Mouse (Mus musculus) cerebellum, postnatal 4 days (tissue): ENCODE data around the gene Gars.

Experiments
- DNase-seq, 2 experiments: peaks; one replicate each; pipeline ENCODE4 v3.0.0; 2022; ENCODE audit warnings: low spot score in 2 of 2, mixed read lengths in 1 of 2

Gene Gars

DNA sequence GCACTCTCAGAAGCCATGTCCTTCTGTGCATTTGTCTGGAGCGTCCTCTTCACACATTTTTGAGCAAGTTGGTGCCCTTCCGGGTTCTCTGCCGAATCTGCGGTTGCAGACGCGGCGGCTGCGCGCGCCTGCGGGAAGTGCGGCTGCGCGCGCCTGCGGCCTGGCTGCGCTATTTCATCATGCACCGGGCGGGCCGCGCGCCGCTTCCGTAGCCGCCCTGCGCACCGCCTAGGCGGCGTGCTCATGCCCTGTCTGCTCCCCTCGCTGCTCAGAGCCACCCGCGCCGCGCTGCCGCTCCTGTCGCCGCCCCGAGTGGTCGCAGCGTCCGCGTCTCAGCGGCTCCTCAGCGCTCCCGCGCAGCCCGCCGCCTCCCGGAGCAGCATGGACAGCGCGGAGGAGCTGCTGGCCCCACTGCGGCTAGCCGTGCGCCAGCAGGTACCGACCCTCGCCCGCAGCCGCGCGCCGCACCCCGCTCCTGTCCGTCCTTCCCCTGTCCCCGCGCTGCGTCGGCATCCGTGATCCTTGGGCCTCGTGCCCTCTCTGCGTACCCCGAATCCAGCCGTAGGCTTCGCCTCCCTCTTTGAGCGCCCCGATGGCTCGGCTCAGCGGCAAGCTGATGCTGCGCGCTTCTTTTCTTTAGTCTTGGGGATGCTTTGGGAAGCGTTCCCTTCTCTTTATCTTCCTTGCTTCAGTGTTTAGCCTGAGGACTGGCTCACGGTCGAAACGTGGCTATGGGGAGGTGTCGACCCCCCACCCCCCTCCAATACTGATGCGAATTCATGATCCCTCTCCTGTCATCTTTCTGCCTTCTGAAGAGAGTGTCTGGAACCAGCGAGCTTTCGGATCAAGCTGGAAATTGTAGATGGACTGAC lies at the start of gene Gars:
Gars (plus strand) TSS at position 209 of the 872 bp plus-strand sequence.
- peak; percentile 59 to 84 for DNase-seq

DNA sequence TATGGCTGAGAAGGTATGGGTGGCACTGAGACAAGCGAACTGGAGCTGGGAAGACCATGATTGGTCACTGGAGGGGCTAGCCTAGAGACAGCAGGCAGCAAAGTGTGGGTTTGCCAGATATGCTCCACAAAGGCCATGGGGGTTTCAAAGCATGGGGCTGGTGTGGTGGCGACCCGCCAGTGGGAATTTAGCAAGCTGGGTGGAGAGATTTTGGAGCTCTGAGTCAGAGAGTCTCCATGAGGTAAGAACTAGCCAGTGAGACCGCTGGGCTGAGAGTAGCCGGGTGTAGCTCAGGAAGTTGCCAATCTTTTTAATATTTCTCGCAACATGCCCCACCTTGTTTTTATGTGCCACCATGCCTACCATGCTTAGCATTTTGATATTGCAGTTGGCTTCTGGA lies 49.7 kb upstream of the Gars start:
- DNase-seq, result no peak

DNA sequence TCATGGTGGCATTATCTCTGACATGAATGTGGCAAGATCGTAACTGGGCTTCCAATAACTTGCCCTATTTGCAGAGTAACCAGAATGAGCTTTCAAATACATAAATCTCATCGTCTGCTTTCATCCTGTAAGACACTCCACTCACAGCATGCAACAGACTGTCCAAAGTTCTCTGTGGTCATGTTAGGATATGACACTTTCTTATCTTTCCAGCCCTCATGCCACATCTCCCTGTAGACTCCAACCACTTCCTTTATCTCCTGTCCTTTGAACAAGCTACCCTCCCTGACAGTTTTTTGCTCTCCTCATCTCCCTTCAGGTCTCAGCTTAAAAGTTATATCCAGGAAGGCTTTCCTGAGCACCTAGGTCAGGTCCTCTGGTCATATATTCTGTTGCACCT lies 46.6 kb upstream of the Gars start:
- DNase-seq, result no peak

DNA sequence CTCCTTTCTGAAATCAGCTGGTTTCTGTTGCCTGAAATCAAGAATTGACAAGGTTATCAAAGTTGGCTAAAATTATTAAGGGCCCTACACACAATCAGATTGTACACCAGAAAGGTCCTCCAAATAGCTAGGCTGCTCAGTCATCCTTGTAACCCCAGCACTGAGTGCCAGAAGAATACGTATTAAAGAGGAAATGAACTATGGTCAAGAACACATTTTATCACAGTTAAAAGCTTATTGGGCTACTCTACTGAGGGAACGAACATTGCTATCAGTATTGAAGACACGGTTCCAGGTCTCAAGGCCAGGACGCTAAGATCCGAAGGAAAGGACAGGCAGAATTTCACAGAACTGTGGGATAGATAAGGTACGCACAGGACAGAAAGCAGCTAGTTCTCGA lies 45.7 kb upstream of the Gars start:
- no peak for DNase-seq

DNA sequence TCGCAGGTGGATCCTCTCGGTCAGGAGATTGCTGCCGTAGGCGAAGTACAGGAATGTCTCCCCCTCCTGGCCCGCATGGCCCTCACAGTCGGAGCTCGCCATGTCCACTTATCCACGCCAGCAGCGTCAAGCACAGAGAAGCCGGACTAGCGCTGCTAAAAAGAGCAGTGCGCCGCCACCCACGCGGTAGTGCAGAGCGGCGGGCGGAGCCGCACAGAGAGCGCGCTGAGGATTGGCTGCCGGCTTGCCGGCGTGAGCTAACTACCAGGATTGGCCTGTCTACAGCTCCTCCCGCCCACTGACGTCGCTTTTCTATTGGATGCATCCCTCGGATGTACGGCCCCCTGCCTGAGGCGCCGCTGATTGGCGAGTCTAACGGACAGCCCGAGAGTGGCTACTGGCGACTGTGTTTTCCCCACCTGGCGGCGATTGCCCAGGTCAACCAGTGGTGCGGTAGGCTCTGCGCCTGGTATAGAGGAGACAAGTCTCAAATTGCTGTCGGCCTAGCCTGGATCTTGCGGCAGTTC lies 45.0 kb upstream of the Gars start, which contains the start of gene Ggct:
Ggct (minus strand) TSS at position 217 of the 527 bp plus-strand sequence.
- peak; percentile 84 to 94 for DNase-seq

DNA sequence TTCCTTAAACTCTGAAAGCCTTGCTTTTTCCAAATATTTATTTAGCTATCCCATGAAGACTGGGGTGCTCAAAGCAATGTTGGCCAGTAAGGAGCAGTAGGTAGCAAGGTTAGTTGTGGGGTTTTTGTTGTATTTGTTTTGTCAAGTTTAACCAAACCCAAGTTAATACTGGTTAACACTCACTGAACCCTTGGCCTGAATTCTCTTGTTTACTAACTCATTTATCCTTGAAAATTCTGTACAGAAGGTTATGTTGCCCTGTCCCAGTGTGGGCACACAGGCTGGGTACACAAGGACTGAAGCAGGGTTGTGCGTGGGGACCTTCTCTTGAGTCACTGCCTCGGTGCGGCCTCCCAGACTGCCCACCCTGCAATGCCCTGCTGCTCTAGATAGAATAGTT lies 41.4 kb upstream of the Gars start:
- DNase-seq, result no peak

DNA sequence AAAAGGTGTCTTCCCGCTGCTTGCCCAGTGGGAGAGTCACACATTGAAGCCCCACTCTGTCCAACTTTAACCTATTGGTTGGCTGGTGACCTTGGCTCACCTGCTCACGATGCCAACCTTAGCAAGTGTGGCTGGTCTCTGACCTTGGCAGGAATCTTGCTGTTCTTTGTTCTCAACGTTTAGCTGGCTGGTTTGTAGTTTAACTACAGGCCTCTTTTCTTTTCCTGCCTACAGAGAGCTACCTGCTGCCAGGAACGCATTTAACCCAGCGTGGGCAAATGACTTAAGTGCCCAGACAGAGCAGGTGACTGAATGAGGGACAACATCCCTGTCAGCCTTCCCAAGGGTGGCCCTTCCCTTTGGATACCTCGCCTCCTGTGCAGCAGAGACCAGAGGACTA lies 40.1 kb upstream of the Gars start:
- DNase-seq, result no peak

DNA sequence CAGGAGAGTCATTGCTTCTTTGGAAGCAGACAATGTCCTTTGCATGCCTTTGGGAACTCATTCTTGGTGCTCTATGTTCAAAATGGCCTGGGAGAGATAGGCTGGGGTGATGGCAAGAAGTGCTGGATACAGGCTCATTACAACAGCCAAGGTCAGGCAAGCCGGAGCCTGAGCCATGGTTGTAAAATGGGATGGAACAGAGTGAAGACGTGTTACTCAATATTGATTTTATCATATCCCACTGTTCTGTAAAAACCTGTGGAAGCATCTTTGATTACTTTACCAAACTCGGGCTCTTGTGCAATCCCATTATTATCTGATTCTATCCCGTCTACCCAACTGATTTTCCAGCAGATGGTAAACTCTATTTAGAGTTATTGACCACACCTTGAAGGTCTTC lies 36.5 kb upstream of the Gars start:
- DNase-seq, result no peak

DNA sequence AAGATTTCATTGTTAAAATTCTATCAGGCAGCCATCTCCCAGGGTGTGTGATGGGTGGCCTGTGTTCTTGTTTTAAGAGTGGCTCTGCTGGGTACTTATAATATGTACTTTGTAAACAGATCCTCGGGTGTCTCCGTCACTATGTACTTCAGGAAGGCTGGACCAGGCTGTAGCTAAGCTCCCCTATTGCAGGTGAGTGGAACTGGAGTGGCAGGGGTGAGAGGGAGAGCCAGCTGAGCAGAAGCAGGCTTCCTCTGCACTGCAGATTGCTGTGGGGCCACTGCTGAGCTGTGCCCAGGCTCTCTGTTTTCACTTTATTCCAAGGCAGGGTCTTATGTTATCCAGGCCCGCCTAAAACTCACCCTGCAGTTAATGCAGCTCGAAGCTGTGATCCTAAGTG lies 35.4 kb upstream of the Gars start:
- DNase-seq, result no peak

DNA sequence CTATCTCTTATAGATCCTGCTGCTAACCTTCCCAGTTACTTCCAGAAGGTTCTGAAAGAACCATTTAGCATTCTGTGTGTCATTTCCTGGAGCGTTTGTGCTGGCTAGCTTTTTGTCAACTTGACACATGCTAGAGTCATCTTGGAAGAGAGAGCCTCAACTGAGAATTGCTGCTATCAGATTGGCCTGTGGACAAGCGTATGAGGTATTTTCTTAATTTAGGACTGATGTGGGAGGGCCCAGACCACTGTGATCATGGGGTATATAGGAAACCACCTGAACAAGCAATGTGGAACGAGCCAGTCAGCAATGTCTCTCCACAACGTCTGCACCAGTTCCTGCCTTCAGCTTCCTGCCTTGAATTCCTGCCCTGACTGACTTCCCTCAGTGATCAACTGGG lies 34.2 kb upstream of the Gars start:
- DNase-seq, result no peak

DNA sequence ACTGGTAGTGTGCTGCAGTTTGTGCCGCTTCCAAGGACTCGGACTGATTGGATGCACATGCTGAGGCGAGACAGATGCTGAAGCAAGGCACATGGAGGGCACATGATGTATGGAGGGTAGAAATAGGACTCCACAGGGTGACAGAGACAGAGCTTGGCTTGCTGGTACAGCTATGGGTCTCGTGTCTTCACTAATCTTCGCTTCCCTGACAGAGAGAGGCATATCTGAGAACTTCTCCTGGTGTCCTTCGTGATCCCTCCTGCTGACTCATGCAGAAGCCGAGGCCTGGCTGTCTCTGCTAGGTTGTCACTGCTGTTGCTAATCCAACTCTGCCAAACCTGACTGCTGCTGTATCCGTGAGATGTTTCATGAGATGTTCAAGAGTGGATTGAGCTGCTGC lies 29.4 kb upstream of the Gars start:
- DNase-seq, result no peak

DNA sequence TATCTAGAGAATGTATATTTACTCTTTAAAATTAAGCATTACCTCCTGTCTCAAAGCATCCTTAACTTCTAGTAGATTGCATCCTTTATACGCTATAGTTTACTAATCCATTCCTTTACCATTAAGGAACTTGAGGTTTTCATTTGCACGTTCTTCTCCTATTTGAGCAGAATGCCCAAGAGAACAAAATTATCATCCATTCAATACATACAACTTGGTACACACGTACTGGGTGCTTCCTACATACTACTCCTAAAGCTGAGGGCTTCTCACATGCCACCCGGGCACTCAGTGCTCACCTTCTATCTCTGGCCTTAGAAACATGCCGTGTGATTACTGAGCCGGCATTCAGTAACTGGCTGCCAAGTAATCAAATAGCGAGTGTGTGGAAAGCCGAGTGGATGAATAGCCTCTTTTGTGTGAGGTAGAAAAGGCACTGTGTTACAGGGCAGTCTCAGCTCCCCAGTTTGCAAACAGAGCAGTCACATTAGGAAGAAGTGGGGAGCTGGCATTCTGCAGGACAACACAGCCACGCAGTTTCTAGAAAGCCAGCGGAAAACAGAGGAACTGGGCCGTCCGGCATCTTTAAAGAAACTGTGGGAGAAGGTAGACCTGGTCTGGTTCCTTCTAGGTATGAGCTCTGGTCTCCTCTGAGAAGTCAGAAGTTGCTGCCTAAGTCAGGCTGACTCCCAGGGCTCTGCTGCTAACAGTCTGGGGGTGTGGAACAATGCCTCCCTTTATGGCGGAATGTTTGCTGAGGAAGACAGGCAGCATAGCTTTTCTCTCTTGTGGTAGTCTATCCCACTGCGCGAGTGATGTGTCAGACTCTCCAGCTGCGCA lies 28.2 kb upstream of the Gars start:
- no peak for DNase-seq

DNA sequence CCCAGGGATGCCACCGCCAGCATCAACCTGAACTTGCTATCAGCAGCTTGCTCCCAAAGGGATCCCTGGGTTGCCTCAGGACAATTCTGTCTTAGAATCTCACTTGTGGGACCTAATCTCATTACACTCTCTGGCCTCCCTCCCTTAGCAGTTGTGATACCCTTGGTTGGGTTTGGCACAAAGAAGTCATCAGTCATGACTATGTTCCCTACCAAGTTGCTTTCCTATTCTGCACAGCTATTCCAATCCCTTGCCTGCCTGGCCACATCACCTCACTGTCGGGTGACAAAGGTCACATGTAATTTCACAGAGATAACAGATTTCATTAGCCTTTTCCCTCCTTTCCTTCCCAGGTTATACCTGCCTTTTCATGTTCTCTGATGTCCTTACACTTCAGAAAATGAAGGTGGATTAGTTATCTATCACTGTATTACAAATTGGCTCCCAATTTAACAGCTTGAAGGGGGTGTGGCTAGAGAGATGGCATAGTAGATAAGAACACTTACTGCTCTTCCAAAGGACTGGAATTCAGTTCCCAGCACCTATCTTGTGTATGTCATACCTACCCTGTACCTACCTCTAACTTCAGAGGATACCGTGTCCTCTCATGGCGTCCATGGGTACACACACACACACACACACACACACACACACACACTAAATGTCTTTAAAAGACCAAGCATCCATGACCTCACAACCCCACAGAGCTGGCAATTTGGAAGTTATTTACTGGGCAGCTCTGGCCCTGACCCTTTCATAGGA lies 27.3 kb upstream of the Gars start:
- DNase-seq, result no peak

DNA sequence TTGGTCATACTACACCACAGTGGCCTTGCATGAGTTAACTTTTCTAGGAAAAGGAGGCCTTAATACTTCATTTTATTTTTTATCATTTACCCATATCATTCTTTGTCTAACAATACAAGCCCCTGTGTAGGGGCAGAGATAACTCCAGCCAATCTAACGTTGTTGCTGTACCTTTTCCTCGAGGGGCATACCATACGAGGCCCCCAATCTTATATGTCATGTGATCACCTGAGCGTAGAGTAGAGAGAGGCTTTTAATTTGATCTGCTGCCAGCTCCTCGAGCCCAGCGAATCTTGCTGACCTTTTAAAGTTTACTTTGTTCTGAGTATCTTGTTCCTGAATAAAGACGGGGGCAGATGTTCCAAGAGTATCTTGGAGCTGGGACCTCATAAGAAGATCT lies 25.3 kb upstream of the Gars start:
- DNase-seq, result no peak

DNA sequence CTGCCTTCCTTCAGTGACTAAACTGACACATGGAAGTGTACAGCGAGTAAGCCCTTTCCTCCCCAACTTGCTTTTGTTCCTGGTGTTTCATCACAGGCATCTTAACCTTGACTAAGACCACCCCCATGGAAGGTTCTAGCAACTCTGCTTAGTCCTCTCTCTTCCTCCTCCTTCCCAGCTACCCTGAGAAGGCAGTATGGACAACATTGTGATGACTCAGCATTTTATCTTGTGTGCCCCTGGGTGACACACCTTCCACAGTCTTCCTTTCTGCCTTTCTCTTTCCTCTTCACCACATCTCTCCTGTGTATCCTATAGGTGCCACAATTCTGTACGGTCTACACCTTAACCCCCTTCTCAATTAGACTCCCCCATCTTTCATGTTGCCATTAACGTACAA lies 23.6 kb upstream of the Gars start:
- no peak for DNase-seq

DNA sequence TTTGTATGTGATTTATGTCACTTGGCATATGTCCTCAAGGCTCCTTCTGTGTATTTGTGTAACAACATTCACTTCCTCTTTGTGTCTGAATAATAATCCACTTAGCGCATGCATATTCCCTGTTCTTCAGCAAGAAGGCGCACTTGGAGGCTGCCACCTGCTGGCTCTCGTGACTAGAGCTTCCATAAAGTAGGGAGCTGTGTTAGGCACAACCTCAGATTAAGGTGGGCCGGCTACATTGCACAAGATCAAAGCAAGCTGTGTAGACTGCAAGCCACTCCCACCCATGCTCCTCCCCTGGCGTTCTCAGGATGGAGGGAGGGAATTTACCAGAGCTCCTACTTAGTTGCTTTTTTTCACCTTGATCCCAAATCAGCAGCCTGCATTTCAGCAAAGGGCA lies 21.6 kb upstream of the Gars start:
- DNase-seq, result no peak

DNA sequence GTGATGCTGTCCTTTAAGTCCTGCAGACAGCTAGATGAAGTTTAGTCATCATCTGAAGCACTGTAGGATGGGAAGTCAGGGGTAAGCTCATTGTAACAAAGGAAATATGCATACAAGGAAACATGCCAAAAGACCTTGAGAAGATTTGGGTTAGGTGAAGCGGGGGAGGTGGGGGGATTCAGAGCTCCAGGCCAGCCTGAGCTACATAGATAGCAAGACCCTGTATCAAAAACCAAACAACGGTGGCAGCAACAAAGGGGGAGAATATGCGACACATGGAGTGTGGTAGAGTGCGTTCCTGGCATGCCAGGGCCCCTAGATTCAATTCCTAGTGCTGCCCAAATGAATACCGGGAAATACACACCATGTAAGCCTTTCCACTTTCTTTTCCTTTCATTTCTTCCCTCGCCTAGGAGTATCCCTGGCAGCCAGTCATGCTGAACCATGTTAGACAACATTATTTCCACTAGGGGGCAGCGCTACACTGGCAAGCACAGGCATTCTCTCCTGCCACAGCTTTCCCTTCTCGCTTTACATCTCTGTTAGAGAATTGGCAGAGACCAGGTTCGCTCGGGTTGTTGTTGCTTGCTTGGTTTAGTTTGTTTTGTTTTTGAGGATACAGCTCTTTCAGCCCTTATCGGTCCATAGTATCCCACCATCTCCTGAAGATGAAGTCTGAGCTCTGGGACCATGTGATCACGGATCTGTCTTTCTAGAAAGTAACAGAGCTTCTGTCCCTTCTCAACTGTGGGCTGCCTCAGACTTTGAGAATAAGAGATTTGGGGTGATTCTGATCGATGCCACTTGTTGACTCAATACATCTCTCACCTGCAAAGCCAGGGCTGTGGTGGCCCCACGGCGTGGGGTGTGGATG lies 20.9 kb upstream of the Gars start:
- peak in 1 of 2 experiments; percentile 52 for DNase-seq

DNA sequence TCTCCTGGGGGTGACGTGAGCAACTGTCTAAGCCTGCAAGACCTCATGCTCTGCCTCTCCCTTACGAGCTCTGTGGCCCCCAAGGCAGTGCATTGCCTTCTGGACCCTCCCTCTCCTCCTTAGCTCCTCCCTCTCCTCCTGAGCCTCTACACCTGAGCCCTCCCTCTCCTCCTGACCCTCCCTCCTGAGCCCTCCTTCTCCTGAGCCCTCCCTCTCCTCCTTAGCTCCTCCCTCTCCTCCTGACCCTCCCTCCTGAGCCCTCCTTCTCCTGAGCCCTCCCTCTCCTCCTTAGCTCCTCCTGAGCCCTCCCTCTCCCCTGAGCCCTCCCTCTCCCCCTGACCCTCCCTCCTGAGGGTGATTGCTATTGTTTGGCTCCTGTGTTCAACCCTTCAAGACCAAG lies 19.4 kb upstream of the Gars start:
- no peak for DNase-seq

DNA sequence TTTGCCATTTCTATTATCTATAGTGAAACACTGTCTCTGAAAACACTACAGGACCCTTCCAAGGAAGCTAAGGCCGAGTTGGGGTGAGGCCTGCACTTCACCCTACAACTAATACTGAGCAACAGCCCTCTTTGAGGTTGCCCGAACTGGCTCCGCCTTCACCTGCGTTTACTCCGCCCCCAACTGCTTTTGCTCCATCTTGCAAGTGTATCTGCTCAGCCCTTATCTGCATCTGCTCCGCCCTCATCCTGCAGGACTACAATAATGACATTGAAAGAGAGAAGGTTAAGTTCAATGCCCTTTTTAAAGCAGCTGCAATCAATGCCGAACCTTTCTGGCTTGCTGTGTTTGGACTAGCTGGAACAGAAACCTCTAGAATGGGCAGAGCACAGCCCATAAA lies 16.0 kb upstream of the Gars start:
- no peak for DNase-seq

DNA sequence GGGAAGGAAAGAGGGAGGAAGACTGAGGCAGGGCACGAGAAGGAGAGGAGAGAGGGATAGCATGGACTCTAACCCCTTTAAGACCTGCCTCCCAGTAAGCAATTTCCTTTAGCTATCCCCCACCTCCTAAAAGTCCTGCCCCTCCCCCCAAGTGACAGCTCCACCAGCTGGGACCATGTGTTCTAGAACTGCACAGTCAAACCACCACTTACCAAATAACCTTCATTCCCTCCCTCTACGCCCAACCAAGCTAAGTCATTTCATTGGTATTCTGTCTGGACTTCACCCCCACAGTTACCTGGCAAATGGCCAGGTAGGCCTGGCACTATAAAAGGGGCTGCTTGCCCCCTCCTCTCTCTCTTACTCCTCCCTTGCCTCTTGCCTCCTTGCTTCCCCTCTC lies 10.2 kb upstream of the Gars start:
- DNase-seq, result no peak

DNA sequence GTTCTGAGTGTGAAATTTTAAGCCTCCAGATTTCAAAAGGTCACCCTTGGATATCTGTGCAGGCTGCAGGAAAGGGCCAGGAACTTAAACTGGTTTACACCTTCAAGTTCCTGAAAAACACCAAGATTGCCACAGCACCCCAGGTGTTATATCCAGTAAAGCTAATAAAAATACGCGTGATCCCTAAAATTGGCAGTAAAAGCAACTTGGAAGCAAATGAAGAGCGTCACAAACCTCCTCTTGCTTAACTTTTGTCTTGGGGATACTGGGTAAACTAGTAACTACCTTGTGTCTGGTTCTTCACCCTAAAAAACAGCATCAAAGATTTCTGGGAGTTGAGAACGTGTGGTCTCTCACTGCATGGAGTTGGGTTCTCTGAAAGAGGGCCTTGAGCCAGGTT lies 1.1 kb upstream of the Gars start:
- no peak for DNase-seq
